Mouse (Mus musculus): ENCODE results near the gene Wdr95.
"Not testable (repeated sequence)": the region's sequence is repeated elsewhere in the genome, so short reads cannot be mapped to it uniquely, and the experiment has no call there.

Gene Wdr95

GRCm38 (mm10) chr5:149514890-149515289, 13.6 kb upstream of the Wdr95 start:
- DNase-seq (ENCODE audit: extremely low read depth, low read depth, low spot score), result no peak

GRCm38 (mm10) chr5:149517116-149517515, 11.4 kb upstream of the Wdr95 start:
- DNase-seq (ENCODE audit: extremely low read depth, low read depth, low spot score), result no peak

GRCm38 (mm10) chr5:149520806-149521205, 7.7 kb upstream of the Wdr95 start:
- DNase-seq (ENCODE audit: extremely low read depth, low read depth, low spot score), result no peak

GRCm38 (mm10) chr5:149523856-149524241, 4.6 kb upstream of the Wdr95 start:
- no peak for DNase-seq (ENCODE audit: extremely low read depth, low read depth, low spot score)

GRCm38 (mm10) chr5:149524242-149524858, 4.1 kb upstream of the Wdr95 start:
- no peak for DNase-seq (ENCODE audit: extremely low read depth, low read depth, low spot score)

GRCm38 (mm10) chr5:149525055-149525785, 3.3 kb upstream of the Wdr95 start:
- no peak for DNase-seq (ENCODE audit: extremely low read depth, low read depth, low spot score)

- no peak for DNase-seq (ENCODE audit: extremely low read depth, low read depth, low spot score)
Observed at GRCm38 (mm10) chr5:149526467-149526951, 2.0 kb upstream of the Wdr95 start.

- DNase-seq (ENCODE audit: extremely low read depth, low read depth, low spot score), result not testable (repeated sequence)
Observed at GRCm38 (mm10) chr5:149527292-149527691, 1.2 kb upstream of the Wdr95 start.

GRCm38 (mm10) chr5:149533847-149534246, 5.4 kb downstream of the Wdr95 start:
- DNase-seq (ENCODE audit: extremely low read depth, low read depth, low spot score), result no peak

GRCm38 (mm10) chr5:149536005-149536404, 7.5 kb downstream of the Wdr95 start:
- DNase-seq (ENCODE audit: extremely low read depth, low read depth, low spot score), result no peak

GRCm38 (mm10) chr5:149537796-149538511, 9.5 kb downstream of the Wdr95 start:
- DNase-seq (ENCODE audit: extremely low read depth, low read depth, low spot score), result no peak

- DNase-seq (ENCODE audit: extremely low read depth, low read depth, low spot score), result no peak
Observed at GRCm38 (mm10) chr5:149538531-149538930, 10.1 kb downstream of the Wdr95 start.

GRCm38 (mm10) chr5:149539051-149539450, 10.6 kb downstream of the Wdr95 start:
- DNase-seq (ENCODE audit: extremely low read depth, low read depth, low spot score), result no peak

- no peak for DNase-seq (ENCODE audit: extremely low read depth, low read depth, low spot score)
Observed at GRCm38 (mm10) chr5:149551179-149551578, 22.7 kb downstream of the Wdr95 start.

GRCm38 (mm10) chr5:149552742-149553141, 24.3 kb downstream of the Wdr95 start:
- DNase-seq (ENCODE audit: extremely low read depth, low read depth, low spot score), result no peak

- DNase-seq (ENCODE audit: extremely low read depth, low read depth, low spot score), result no peak
Observed at GRCm38 (mm10) chr5:149553373-149553772, 24.9 kb downstream of the Wdr95 start.

GRCm38 (mm10) chr5:149554397-149554796, 25.9 kb downstream of the Wdr95 start:
- DNase-seq (ENCODE audit: extremely low read depth, low read depth, low spot score), result no peak

GRCm38 (mm10) chr5:149560903-149561588, 32.6 kb downstream of the Wdr95 start:
- DNase-seq (ENCODE audit: extremely low read depth, low read depth, low spot score), result no peak

- DNase-seq (ENCODE audit: extremely low read depth, low read depth, low spot score), result no peak
Observed at GRCm38 (mm10) chr5:149566026-149566425, 37.5 kb downstream of the Wdr95 start.

GRCm38 (mm10) chr5:149566957-149567356, 38.5 kb downstream of the Wdr95 start:
- no peak for DNase-seq (ENCODE audit: extremely low read depth, low read depth, low spot score)

- no peak for DNase-seq (ENCODE audit: extremely low read depth, low read depth, low spot score)
Observed at GRCm38 (mm10) chr5:149568993-149569392, 40.5 kb downstream of the Wdr95 start.
